Mouse (Mus musculus) midbrain, embryonic 14.5 days (tissue): ENCODE measurements around the gene Neurl2. TPM values are rescaled to one million over a fixed set of nuclear protein-coding genes. Genes with fewer than 3 reads are reported as not detected.

Experiments used
- ATAC-seq: fragments of 200-750 bp; cut with Nextera tagmentation; 2 replicates; pipeline ENCODE4 v1.8.0; 2017; ENCODE audit warnings: moderate number of reproducible peaks, moderate library complexity; ENCODE audit not compliant: low FRiP score, low TSS enrichment
- DNase-seq: peaks from one replicate; pipeline ENCODE4 v3.0.0-alpha.2; 2015
- H3K27ac ChIP-seq: fragments of 300-500 bp; sonication (generic); replicated peaks from 2 replicates; pipeline ENCODE4 v1.5.1; 2014; ENCODE audit warnings: mild to moderate bottlenecking, low read depth, low read length, moderate library complexity
- H3K27me3 ChIP-seq: fragments of 300-500 bp; sonication (generic); 2 replicates; pipeline ENCODE4 v1.6.1; 2014; ENCODE audit warnings: low read length, control low read depth, mixed read lengths; ENCODE audit not compliant: control insufficient read depth, insufficient read depth
- H3K36me3 ChIP-seq: fragments of 300-500 bp; sonication (generic); 2 replicates; pipeline ENCODE4 v1.6.1; 2014; ENCODE audit warnings: low read length, control low read depth; ENCODE audit not compliant: control insufficient read depth, insufficient read depth
- H3K4me1 ChIP-seq: fragments of 300-500 bp; sonication (generic); 2 replicates; pipeline ENCODE4 v1.6.1; 2014; ENCODE audit warnings: mild to moderate bottlenecking, antibody characterized with exemption, low read length, control low read depth; ENCODE audit not compliant: control insufficient read depth, insufficient read depth
- H3K4me2 ChIP-seq: fragments of 300-500 bp; sonication (generic); 2 replicates; pipeline ENCODE4 v1.6.1; 2014; ENCODE audit warnings: mild to moderate bottlenecking, low read length, moderate library complexity
- H3K4me3 ChIP-seq: fragments of 300-500 bp; sonication (generic); replicated peaks from 2 replicates; pipeline ENCODE4 v1.5.1; 2014; ENCODE audit warnings: low read depth, low read length
- H3K9ac ChIP-seq: fragments of 300-500 bp; sonication (generic); replicated peaks from 2 replicates; pipeline ENCODE4 v1.6.1; 2014; ENCODE audit warnings: mild to moderate bottlenecking, low read length, moderate library complexity
- H3K9me3 ChIP-seq: fragments of 300-500 bp; sonication (generic); 2 replicates; pipeline ENCODE4 v1.6.1; 2016; ENCODE audit warnings: low read length, control low read depth, mixed read lengths; ENCODE audit not compliant: control insufficient read depth
- WGBS: fragments of 180-500 bp; shearing (Covaris S2); extraction: QIAGEN DNeasy Blood & Tissue Kit; methylation state at CpG from one replicate; pipeline ENCODE4 v1.1.7; 2014; 5-methylcytosine and 5-hydroxymethylcytosine counted together
- polyA plus RNA-seq: library from polyadenylated mRNA; unstranded; fragments of >200 nt; fragmentation: Nextera tagmentation; extraction: Ambion mirVana; gene quantifications from 2 replicates; pipeline ENCODE4 v1.2.1, GENCODE M21; 2014

The Neurl2 gene
- polyA plus RNA-seq, 1 experiment from 2014 or later = 5.1 TPM

DNA sequence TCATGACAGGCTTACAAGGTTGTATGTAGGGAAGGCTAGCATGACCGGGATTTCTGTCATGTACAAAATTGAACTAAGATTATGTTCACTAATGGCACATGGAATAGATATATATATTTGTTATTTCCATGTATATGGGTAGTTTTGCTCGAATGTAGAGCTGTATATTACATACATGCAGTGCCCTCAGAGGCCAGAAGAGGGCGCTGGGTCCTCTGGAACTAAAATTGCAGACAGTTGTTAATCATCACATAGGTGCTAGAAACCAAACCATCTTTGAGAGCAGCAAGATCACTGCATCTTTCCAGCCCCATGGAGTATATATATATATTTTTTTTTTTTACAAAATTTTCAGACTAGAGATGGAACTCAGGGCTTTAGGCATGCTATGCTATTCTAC, 12.5 kb upstream of the Neurl2 start:
- H3K27me3 ChIP-seq = no peaks in the 10 kb centered on the region
- DNase-seq (no peak), ATAC-seq (no peak)
- H3K4me3 ChIP-seq = no peak overlapping the region
- 63% methylated on average over 3 of the region's 3 CpGs for WGBS
- H3K4me1 ChIP-seq = no peaks in the 10 kb centered on the region
- H3K9ac ChIP-seq = no peak overlapping the region
- no peaks in the 10 kb centered on the region for H3K36me3 ChIP-seq
- no peak overlapping the region for H3K4me2 ChIP-seq
- no peak overlapping the region for H3K27ac ChIP-seq
- no peaks in the 10 kb centered on the region for H3K9me3 ChIP-seq

DNA sequence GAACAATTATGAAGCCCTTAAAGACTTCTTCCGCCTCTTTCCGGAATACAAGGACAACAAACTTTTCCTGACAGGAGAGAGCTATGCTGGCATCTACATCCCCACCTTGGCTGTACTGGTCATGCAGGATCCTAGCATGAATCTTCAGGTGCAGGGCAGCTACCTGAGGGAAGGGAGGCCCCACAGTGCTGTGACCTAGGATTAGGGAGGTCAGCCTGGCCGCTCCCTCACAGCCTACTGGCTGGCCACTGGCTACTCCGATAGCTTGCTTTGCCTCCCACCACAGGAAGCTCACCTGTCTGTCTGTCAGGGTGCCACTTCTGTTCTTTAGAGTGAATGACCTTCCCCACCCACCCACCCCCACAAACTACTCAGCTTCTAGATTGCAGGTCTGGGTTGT, 1.9 kb upstream of the Neurl2 start:
- Histone ChIP-seq H3K27me3 (no peaks in the 10 kb centered on the region), H3K27ac (no peak overlapping the region), H3K36me3 (peaks cover 28% of the 10 kb centered on the region), H3K4me2 (peak overlapping the region; percentile 99; the same call in 1 of the 2 replicates), H3K4me1 (peaks cover 17% of the 10 kb centered on the region), H3K9ac (no peak overlapping the region), H3K9me3 (no peaks in the 10 kb centered on the region), H3K4me3 (no peak overlapping the region)
- DNase-seq (no peak), ATAC-seq (no peak)
- WGBS = 97% methylated on average over 4 of the region's 4 CpGs

DNA sequence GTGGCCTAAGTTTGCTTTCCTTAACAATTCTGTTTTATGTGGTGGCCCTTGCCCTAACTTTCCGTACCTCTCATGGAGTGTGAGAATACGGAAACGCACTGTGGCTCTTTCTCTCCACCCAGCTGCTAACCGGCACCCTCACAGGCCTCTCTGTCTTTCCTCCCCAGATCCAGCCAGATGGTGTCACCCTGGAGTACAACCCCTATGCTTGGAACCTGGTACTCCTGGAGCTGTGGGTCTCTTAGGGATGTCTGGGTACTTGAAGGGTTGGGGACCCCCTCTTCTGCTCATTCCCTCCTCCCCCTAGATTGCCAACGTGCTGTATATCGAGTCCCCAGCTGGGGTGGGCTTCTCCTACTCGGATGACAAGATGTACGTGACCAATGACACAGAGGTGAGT, 1.3 kb upstream of the Neurl2 start:
- peaks cover 21% of the 10 kb centered on the region for H3K36me3 ChIP-seq
- peaks cover 17% of the 10 kb centered on the region for H3K4me1 ChIP-seq
- H3K4me2 ChIP-seq = peak overlapping the region; percentile 99
- H3K4me3 ChIP-seq = peak overlapping the region; percentile 69
- peak overlapping the region; percentile 64; the same call in 1 of the 2 replicates for H3K9ac ChIP-seq
- no peak for DNase-seq
- H3K27ac ChIP-seq = no peak overlapping the region
- H3K9me3 ChIP-seq = no peaks in the 10 kb centered on the region
- no peaks in the 10 kb centered on the region for H3K27me3 ChIP-seq
- no peak for ATAC-seq
- 43% methylated on average over 8 of the region's 8 CpGs for whole genome bisulfite sequencing

GRCm38 (mm10) chr2:164832748-164833301, 431 bp downstream of the Neurl2 start, which contains the start of gene Ctsa:
Gene Ctsa, plus strand, starts transcription at chr2:164832873.
- peak within 1 kb of the TSS; percentile 99 for H3K4me2 ChIP-seq
- peaks cover 18% of the 10 kb centered on the region for H3K36me3 ChIP-seq
- peak within 1 kb of the TSS; percentile 74 for H3K27ac ChIP-seq
- peak within 1 kb of the TSS; percentile 69 for H3K4me3 ChIP-seq
- DNase-seq = peak; percentile 83
- under 1% methylated on average over 35 of the region's 35 CpGs for WGBS
- peak; percentile 65 for ATAC-seq
- peak within 1 kb of the TSS; percentile 64 for H3K9ac ChIP-seq
- no peaks in the 10 kb centered on the region for H3K9me3 ChIP-seq
- peaks cover 17% of the 10 kb centered on the region for H3K4me1 ChIP-seq
- no peaks in the 10 kb centered on the region for H3K27me3 ChIP-seq

DNA sequence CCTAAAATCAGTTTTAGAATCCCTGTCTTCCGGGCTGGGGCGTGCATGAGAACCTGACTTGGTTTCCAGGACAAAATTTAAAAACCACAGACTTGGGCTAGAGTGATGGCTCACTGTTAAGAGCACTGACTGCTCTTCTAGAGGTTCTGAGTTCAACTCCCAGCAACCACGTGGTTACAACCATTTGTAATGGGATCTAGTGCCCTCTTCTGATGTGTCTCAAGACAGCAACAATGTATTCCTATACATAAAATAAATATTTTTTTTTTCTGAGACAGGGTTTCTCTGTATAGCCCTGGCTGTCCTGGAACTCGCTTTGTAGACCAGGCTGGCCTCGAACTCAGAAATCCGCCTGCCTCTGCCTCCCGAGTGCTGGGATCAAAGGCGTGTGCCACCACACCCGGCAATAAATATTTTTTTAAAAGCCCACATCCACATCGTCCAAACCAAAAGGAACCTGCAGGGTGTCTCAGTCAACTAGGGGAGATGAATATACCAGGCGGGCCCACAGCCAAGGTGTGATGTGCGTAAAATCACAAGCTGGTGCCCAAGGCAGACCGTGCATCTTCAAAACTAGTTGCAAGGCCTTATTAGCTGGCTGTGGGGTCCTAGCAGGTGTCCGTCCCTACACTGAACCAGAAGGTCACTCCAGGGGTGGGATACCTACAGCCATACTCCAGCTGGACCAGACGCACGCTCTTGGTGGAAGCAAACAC, 1.1 kb downstream of the Neurl2 start:
- Histone ChIP-seq H3K4me1 (peaks cover 17% of the 10 kb centered on the region), H3K4me2 (peak overlapping the region; percentile 99), H3K9ac (peak overlapping the region; percentile 64), H3K4me3 (peak overlapping the region; percentile 69), H3K9me3 (no peaks in the 10 kb centered on the region), H3K27me3 (no peaks in the 10 kb centered on the region), H3K27ac (peak overlapping the region; percentile 74; the same call in 1 of the 2 replicates), H3K36me3 (peaks cover 24% of the 10 kb centered on the region)
- 69% methylated on average over 16 of the region's 16 CpGs for WGBS
- DNase-seq = no peak
- ATAC-seq = no peak

DNA sequence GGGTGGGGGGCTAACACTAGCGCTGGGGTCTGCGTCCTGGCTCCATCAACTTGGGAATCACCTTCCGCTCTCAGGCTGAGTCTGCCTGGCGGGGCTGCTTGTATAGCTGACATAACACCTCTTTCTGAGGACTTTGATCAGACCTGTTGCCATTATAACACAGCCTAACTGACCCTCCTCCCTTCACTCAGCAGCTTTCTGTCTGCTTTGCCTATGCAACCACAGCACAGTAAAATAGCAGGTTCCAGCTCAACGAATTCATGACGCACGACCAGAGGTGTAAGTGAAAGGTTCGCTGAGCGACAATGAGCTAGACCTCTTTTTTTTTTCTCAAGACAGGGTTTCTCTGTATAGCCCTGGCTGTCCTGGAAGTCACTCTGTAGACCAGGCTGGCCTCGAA, 2.2 kb downstream of the Neurl2 start:
- Histone ChIP-seq H3K27ac (no peak overlapping the region), H3K9me3 (no peaks in the 10 kb centered on the region), H3K9ac (no peak overlapping the region), H3K4me1 (peaks cover 17% of the 10 kb centered on the region), H3K36me3 (peaks cover 32% of the 10 kb centered on the region), H3K27me3 (no peaks in the 10 kb centered on the region), H3K4me3 (no peak overlapping the region), H3K4me2 (no peak overlapping the region)
- WGBS = 90% methylated on average over 10 of the region's 10 CpGs
- DNase-seq (no peak), ATAC-seq (no peak)

DNA sequence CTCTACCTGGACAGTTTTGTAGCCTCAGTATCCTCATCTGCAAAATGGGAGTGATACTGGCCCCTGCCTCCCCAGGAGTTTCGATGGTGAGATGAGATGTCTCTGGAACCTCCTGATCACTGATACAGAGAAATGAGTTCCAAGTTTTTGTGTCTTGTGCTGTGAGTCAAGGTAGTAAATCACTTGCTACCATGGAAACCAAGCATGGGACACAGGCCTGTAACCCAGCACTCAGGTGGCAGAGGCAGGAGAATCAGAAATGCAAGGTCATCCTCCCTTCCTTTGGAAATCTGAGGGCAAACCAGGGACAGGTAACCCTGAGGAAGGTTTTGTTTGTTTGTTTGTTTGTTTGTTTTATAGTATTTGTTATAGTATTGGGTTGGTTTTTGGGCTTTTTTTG, 4.2 kb downstream of the Neurl2 start:
- Histone ChIP-seq H3K27me3 (no peaks in the 10 kb centered on the region), H3K27ac (no peak overlapping the region), H3K36me3 (peaks cover 47% of the 10 kb centered on the region), H3K4me3 (no peak overlapping the region), H3K9me3 (no peaks in the 10 kb centered on the region), H3K4me1 (peaks cover 7% of the 10 kb centered on the region), H3K9ac (no peak overlapping the region), H3K4me2 (no peak overlapping the region)
- no peak for DNase-seq
- WGBS = 98% methylated on average over 1 of the region's 1 CpGs
- ATAC-seq = no peak

DNA sequence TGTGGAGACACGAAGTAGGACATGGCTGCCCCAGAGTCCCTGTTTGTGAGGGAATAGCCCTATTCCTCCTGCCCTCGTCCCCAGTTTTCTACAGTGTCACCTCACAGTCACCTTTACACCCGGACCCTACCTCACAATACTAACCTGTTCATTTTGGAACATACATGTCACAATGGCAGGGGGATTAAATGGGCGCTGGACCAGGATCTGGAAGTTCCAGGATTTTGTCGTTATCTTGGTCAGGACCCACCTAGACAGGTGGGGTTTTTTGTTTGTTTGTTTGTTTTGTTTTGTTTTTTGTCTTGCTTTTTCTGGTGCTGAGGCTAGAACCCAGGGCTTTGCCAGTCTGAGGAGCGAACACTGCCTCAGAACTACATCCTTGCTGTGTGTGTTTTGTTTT, 4.8 kb downstream of the Neurl2 start, which contains the start of gene Spata25:
Spata25 (minus strand) TSS at position 101 of the 400 bp plus-strand sequence.
- DNase-seq (no peak), ATAC-seq (no peak)
- H3K9ac ChIP-seq = no peak within 1 kb of the TSS
- no peak within 1 kb of the TSS for H3K4me2 ChIP-seq
- no peaks in the 10 kb centered on the region for H3K9me3 ChIP-seq
- H3K27me3 ChIP-seq = no peaks in the 10 kb centered on the region
- H3K27ac ChIP-seq = no peak within 1 kb of the TSS
- peaks cover 6% of the 10 kb centered on the region; the same call in 1 of the 2 replicates for H3K4me1 ChIP-seq
- peaks cover 47% of the 10 kb centered on the region for H3K36me3 ChIP-seq
- WGBS = 88% methylated on average over 6 of the region's 6 CpGs
- no peak within 1 kb of the TSS for H3K4me3 ChIP-seq
